Mouse (Mus musculus): ENCODE results near the gene C530025M09Rik. TPM values are rescaled to one million over a fixed set of nuclear protein-coding genes. Genes with fewer than 3 reads are reported as not detected.

Gene C530025M09Rik
- total RNA-seq (2022): not detected

- no peak for DNase-seq (ENCODE audit: low spot score)
Measured at GRCm38 (mm10) chr2:149830536-149831458, at the start of gene C530025M09Rik. Gene C530025M09Rik (minus strand): TSS chr2:149831213.

DNA sequence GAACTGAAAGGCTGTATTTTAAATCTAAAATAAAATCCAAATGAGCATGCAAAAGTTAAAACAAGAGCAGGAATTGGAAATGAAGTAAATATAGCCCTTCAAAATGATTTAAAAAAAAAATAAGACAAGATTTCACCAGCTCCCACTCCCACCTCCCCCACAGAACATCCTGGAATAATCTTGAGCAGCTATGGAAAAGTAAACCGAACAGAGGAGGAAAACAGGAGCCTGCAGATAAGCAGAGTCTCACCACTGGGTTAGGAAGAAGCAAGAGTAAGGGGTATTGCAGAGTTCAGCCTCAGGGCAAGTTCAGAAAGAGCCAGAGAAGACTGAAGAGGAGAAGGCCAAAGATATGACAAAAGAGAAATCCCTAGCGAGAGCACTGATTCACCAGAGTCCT lies 46.9 kb upstream of the C530025M09Rik start:
- DNase-seq (ENCODE audit: low spot score): no peak

GRCm38 (mm10) chr2:149873346-149873745 lies 42.3 kb upstream of the C530025M09Rik start:
- peak; percentile 12 for DNase-seq (ENCODE audit: low spot score)

- DNase-seq (ENCODE audit: low spot score): no peak
Measured at GRCm38 (mm10) chr2:149872496-149872895, 41.5 kb upstream of the C530025M09Rik start.

DNA sequence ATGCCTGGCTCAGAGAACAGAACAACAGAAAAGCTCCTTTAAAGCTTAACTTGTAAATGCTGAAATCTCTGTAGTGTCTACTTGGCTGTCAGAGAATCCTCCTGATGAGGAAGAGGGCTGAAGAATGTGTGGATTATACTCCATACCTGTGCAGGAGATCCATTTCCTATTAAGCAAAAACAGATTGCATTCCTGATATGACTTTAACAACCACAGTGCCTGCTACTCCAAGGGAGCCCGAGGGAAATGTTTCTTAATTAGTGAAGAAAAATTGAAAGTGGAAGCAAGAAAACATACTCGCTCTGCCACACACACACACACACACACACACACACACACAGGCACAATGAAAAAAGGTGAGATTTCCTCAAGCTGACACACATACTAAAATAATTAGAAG lies 39.5 kb upstream of the C530025M09Rik start:
- DNase-seq (ENCODE audit: low spot score): no peak

DNA sequence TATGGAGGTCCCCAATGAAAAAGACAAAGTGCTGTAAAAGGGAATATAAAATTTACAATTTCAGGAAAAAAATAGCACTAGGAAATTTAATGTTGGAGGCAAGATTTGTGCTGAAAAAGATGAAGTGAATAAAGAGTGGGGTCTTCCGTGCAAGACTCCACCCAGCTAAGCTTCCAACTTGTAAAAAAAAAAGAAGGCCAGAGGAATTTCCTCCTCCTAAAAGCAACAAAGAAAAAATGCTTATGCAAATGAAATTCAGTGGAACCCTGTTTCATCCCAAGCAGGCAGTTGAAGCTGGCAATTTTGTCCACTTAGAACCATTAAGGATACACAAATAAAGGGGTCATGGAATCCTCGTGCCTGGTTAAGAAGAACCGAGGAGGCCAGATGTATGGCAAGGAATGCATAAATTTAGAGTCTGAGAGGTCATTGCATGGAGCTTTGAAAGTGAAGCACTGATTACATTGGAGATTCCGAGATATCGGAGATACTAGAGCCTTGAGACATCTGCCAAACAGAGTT lies 35.0 kb upstream of the C530025M09Rik start:
- no peak for DNase-seq (ENCODE audit: low spot score)

DNA sequence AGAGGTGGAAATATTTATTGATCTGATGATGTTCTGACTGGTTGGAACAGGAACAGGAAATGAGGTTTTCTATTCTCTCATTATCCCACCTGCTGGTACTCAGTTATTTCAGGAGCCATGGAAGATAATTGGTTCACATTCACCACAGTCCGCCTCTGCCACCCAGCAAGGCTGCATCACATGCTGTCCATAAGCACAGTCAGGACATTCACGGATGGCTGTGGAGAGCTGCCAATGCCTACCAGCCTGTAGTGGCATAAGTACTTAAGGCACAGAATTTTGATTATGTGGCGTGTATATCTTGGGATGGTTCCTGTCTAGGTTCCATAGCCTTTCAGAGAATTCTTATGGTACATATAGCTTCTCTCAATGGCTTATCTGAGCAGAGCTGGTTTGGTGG lies 30.0 kb upstream of the C530025M09Rik start:
- DNase-seq (ENCODE audit: low spot score): no peak

GRCm38 (mm10) chr2:149848778-149849177 lies 17.8 kb upstream of the C530025M09Rik start:
- DNase-seq (ENCODE audit: low spot score): no peak

DNA sequence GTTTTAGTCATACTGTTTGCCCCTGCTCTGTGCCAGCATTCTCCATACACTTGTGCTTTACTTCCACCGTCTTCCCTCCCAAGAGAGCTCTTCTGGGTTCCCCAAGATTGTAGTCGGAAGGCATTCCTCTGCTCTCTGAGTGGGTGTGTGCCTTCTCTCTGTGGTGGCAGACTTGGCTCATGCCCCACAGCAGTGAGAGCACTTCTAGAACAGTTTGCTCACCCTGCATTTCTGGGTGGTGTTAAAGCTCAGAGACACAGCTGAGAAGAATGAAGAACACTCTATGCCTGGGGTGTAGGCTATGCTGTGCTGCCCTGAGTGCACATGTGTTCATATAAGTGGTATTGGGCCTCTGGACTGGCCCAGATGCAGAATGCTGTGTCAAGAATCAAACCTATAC lies 13.6 kb upstream of the C530025M09Rik start:
- no peak for DNase-seq (ENCODE audit: low spot score)

DNA sequence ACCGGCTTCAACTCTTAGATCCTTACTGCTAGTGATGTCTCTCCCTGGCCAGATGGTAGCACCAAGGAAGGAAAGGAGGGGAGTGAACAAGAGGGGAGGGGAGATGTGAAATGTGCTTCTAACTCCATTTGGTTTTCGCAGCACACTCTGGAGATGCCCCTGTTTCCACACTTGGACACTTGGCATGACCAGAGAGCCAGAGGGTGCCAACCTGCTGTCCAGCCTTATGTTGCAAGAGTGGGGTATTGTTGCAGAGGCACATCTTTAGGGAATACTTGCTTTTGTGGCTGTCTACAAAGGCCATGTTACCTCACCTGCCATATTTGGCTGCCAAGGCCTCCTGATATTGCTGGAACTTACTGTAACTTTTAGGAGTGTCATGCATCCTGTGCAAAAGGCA lies 8.7 kb upstream of the C530025M09Rik start:
- DNase-seq (ENCODE audit: low spot score): no peak

GRCm38 (mm10) chr2:149836471-149837135 lies 5.6 kb upstream of the C530025M09Rik start:
- no peak for DNase-seq (ENCODE audit: low spot score)

- DNase-seq (ENCODE audit: low spot score): no peak
Measured at GRCm38 (mm10) chr2:149835091-149835490, 4.1 kb upstream of the C530025M09Rik start.

DNA sequence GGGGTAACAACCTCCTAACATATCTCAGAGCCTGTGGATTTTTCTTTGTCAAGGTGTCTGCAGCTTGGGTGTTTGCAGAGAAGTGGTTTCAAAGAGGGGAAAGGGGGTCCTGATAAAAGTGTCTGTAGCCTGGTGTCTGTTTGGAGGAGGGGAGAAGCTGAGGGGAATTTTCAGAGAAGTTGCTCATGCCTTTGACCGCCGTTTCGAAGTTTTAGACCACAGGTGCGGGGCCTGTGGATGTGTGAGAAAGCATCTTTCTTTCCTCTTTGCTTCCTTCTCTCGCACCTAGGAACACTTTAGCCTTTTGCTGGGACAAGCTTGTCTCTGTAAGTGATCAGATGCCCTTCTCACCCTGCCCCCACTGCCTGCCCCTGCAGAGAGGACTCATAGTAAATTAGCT lies 1.3 kb upstream of the C530025M09Rik start:
- no peak for DNase-seq (ENCODE audit: low spot score)

GRCm38 (mm10) chr2:149831459-149832245 lies 639 bp upstream of the C530025M09Rik start:
- DNase-seq (ENCODE audit: low spot score): no peak

- no peak for DNase-seq (ENCODE audit: low spot score)
Measured at GRCm38 (mm10) chr2:149829955-149830535, 968 bp downstream of the C530025M09Rik start.

DNA sequence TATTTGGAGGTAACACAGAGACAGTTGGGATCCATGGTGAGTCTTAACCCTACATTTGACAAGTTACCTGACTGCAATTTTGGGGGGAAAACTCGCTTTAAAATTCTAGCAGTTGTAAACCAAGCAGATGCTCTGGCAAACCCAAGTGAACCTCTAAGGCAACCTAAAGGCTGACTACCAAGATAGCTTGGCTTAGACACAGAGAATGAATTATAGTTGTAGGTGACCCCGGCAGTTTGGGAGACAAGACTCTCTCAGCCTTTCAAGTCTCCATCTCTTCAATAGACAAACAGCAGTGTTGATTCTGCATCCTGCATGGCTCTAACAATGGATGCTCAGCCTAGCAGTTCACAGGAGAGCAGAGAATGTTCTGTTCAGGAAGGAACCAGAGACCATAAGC lies 2.1 kb downstream of the C530025M09Rik start, which contains the start of gene Syndig1:
TSS of gene Syndig1 (plus strand) at position 301 of the 400 bp plus-strand sequence.
- DNase-seq (ENCODE audit: low spot score): no peak

- DNase-seq (ENCODE audit: low spot score): no peak
Measured at GRCm38 (mm10) chr2:149820201-149820600, 10.8 kb downstream of the C530025M09Rik start.

GRCm38 (mm10) chr2:149819751-149820150 lies 11.3 kb downstream of the C530025M09Rik start:
- no peak for DNase-seq (ENCODE audit: low spot score)

GRCm38 (mm10) chr2:149818395-149818794 lies 12.6 kb downstream of the C530025M09Rik start:
- no peak for DNase-seq (ENCODE audit: low spot score)

- no peak for DNase-seq (ENCODE audit: low spot score)
Measured at GRCm38 (mm10) chr2:149812899-149813298, 18.1 kb downstream of the C530025M09Rik start.

GRCm38 (mm10) chr2:149805256-149805655 lies 25.8 kb downstream of the C530025M09Rik start:
- no peak for DNase-seq (ENCODE audit: low spot score)
